Mouse (Mus musculus) heart, embryonic 10.5 days (tissue): ENCODE measurements around the gene Flt1. TPM values are rescaled to one million over a fixed set of nuclear protein-coding genes. Genes with fewer than 3 reads are reported as not detected.

Experiments used
- DNase-seq: peaks from one replicate; pipeline ENCODE4 v3.0.0-alpha.2; 2017; ENCODE audit warnings: low spot score
- H3K27ac ChIP-seq: fragments of 300-500 bp; sonication (generic); 2 replicates; pipeline ENCODE4 v1.5.1; 2016; ENCODE audit warnings: mild to moderate bottlenecking
- H3K27me3 ChIP-seq: fragments of 300-500 bp; sonication (generic); 2 replicates; pipeline ENCODE4 v1.6.1; 2016; ENCODE audit warnings: mild to moderate bottlenecking; ENCODE audit not compliant: poor library complexity, insufficient read depth, severe bottlenecking
- H3K36me3 ChIP-seq: fragments of 300-500 bp; sonication (generic); 2 replicates; pipeline ENCODE4 v1.6.1; 2016; ENCODE audit warnings: mild to moderate bottlenecking, moderate library complexity
- H3K4me1 ChIP-seq: fragments of 300-500 bp; sonication (generic); 2 replicates; pipeline ENCODE4 v1.6.1; 2016; ENCODE audit warnings: mild to moderate bottlenecking
- H3K4me3 ChIP-seq: fragments of 300-500 bp; sonication (generic); 2 replicates; pipeline ENCODE4 v1.5.1; 2016; ENCODE audit warnings: mild to moderate bottlenecking, moderate library complexity
- H3K9me3 ChIP-seq: fragments of 300-500 bp; sonication (generic); 2 replicates; pipeline ENCODE4 v1.6.1; 2016; ENCODE audit warnings: mild to moderate bottlenecking, moderate library complexity
- WGBS: fragments of 180-500 bp; shearing (Covaris S2); methylation state at CpG from one replicate; pipeline ENCODE4 v1.1.7; 2016; 5-methylcytosine and 5-hydroxymethylcytosine counted together
- polyA plus RNA-seq: library from polyadenylated mRNA; unstranded; fragments of >200 nt; fragmentation: Nextera tagmentation; extraction: Ambion mirVana; gene quantifications from 2 replicates; pipeline ENCODE4 v1.2.1, GENCODE M21; 2016

Flt1 gene
- polyA plus RNA-seq, 1 experiment from 2014 or later: 21.6 TPM

GRCm38 (mm10) chr5:147680711-147681110 is 45.1 kb downstream of the Flt1 start:
- WGBS: 78% methylated on average over 5 of the region's 5 CpGs
- peaks cover 5% of the 10 kb centered on the region; the same call in 1 of the 2 replicates for H3K27me3 ChIP-seq
- no peak overlapping the region for H3K27ac ChIP-seq
- H3K9me3 ChIP-seq: no peaks in the 10 kb centered on the region
- H3K4me1 ChIP-seq: peaks cover 6% of the 10 kb centered on the region
- no peak for DNase-seq
- H3K4me3 ChIP-seq: no peak overlapping the region
- peaks cover 21% of the 10 kb centered on the region for H3K36me3 ChIP-seq

- Histone ChIP-seq H3K27ac (no peak overlapping the region), H3K27me3 (peaks cover 5% of the 10 kb centered on the region; the same call in 1 of the 2 replicates), H3K9me3 (no peaks in the 10 kb centered on the region), H3K4me1 (peaks cover 6% of the 10 kb centered on the region), H3K4me3 (no peak overlapping the region), H3K36me3 (peaks cover 21% of the 10 kb centered on the region)
- no peak for DNase-seq
- WGBS: 87% methylated on average over 12 of the region's 12 CpGs
Measured at GRCm38 (mm10) chr5:147679316-147679715, 46.5 kb downstream of the Flt1 start.

GRCm38 (mm10) chr5:147675791-147676190 is 50.0 kb downstream of the Flt1 start:
- H3K36me3 ChIP-seq: peaks cover 21% of the 10 kb centered on the region; the same call in 1 of the 2 replicates
- WGBS: 67% methylated on average over 5 of the region's 5 CpGs
- H3K4me1 ChIP-seq: 0 out of 2 replicates have a peak, but pooled peaks cover 3% of the 10 kb centered on the region
- no peak for DNase-seq
- no peak overlapping the region for H3K4me3 ChIP-seq
- no peak overlapping the region for H3K27ac ChIP-seq
- H3K27me3 ChIP-seq: no peaks in the 10 kb centered on the region
- no peaks in the 10 kb centered on the region for H3K9me3 ChIP-seq

DNA sequence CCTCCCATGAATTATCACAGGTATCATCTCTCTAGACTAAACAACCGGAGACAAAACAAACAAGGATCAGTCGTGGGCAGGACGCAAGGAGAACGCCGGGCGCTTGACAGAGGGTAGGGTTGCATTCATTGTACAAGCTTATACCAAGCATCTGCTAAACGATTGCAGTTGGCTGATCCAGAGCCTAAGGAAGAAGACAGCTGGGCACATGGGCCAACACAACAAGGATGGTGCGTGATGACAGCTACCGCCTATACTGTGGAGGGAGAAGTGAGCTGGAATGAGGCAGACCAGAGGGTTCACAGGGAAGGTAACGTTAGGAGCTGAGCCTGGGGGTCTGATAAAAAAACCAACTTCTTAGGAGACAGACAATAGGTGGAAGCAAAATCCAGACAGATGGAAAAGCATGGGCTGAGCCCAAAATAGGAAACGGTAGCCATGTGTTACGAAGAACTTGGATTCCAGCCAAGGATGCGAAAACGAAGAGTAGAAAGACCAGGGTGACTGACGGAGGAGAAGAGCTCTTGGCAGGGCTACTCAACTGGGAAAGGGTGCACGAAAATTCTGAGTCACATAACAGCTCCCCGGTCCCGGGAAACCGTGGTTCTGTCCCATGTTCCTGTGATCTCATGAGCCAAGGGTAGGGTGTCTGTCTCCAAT is 53.9 kb downstream of the Flt1 start:
- Histone ChIP-seq H3K4me1 (0 out of 2 replicates have a peak, but pooled peaks cover 3% of the 10 kb centered on the region), H3K27me3 (no peaks in the 10 kb centered on the region), H3K36me3 (peaks cover 13% of the 10 kb centered on the region), H3K9me3 (no peaks in the 10 kb centered on the region), H3K4me3 (no peak overlapping the region), H3K27ac (peak overlapping the region; percentile 59; the same call in 1 of the 2 replicates)
- 77% methylated on average over 19 of the region's 19 CpGs for WGBS
- no peak for DNase-seq

DNA sequence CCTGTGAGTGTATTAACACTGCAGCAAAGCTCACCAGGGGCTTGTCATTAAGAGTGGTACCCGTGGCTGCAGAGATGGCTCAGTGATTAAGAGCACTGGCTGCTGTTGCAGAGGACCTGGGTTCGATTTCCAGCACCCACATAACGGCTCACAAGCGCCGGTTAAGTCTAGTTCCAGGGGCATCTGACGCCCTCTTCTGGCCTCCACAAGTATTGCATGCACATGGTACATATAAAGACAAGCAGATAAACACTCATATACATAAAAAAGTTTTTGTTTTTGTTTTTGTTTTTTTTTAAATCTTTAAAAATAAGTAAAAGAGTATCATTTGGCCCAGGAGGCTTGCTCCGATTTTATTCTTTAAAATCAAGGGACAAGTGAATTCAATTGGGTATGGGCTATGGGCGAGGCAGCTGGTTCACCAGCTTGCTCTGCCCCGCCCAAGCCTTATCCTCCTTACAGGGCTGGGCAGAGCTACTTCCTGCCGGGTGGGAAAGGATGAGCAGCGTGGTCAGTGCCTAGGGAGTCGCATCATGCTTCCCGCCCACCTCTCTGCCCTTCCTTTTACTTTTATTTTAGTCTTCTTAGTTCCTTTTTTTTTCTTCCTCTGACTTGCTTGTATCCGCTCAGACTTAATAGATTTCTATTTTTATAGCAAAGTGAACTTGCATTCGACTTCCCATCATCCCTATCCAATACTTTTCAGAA is 57.0 kb downstream of the Flt1 start:
- WGBS: 88% methylated on average over 15 of the region's 15 CpGs
- peaks cover 6% of the 10 kb centered on the region; the same call in 1 of the 2 replicates for H3K27me3 ChIP-seq
- H3K4me1 ChIP-seq: 0 out of 2 replicates have a peak, but pooled peaks cover 3% of the 10 kb centered on the region
- no peak for DNase-seq
- no peak overlapping the region for H3K27ac ChIP-seq
- no peaks in the 10 kb centered on the region for H3K9me3 ChIP-seq
- no peak overlapping the region for H3K4me3 ChIP-seq
- peaks cover 13% of the 10 kb centered on the region for H3K36me3 ChIP-seq

GRCm38 (mm10) chr5:147665946-147666345 is 59.9 kb downstream of the Flt1 start:
- H3K4me1 ChIP-seq: peaks cover 7% of the 10 kb centered on the region; the same call in 1 of the 2 replicates
- peaks cover 10% of the 10 kb centered on the region; the same call in 1 of the 2 replicates for H3K27me3 ChIP-seq
- 90% methylated on average over 13 of the region's 13 CpGs for WGBS

GRCm38 (mm10) chr5:147665381-147665780 is 60.4 kb downstream of the Flt1 start:
- no peaks in the 10 kb centered on the region for H3K9me3 ChIP-seq
- H3K4me1 ChIP-seq: peaks cover 7% of the 10 kb centered on the region; the same call in 1 of the 2 replicates
- H3K4me3 ChIP-seq: no peak overlapping the region
- peaks cover 17% of the 10 kb centered on the region for H3K36me3 ChIP-seq
- DNase-seq: no peak
- 85% methylated on average over 9 of the region's 9 CpGs for WGBS
- no peak overlapping the region for H3K27ac ChIP-seq
- H3K27me3 ChIP-seq: peaks cover 10% of the 10 kb centered on the region; the same call in 1 of the 2 replicates

More at GRCm38 (mm10) chr5:147665946-147666345, 59.9 kb downstream of the Flt1 start:
- peaks cover 17% of the 10 kb centered on the region for H3K36me3 ChIP-seq
- no peak overlapping the region for H3K4me3 ChIP-seq
- H3K27ac ChIP-seq: no peak overlapping the region
- DNase-seq: no peak
- H3K9me3 ChIP-seq: no peaks in the 10 kb centered on the region

DNA sequence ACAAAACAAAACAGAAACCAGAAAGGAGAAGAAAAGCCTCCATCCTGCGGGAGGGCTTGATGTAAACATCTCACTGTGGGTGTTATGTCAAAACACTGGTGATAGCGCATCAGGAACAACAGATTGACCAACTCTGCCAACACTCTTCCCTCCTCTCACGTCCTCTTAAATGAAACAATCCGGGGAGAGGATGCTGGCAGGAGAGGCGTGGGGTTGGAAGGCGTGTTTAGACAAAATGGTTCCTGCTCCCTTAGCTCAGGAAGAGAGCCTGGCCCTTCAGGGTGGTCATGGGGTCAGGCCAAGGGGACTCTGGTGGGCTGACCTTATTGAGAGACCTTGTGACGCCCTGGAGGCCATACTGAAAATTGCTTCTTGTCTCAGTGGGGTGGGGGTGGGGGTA is 65.9 kb downstream of the Flt1 start:
- H3K4me1 ChIP-seq: peaks cover 28% of the 10 kb centered on the region
- H3K36me3 ChIP-seq: 0 out of 2 replicates have a peak, but pooled peaks cover 7% of the 10 kb centered on the region
- no peaks in the 10 kb centered on the region for H3K9me3 ChIP-seq
- H3K27ac ChIP-seq: no peak overlapping the region
- no peak overlapping the region for H3K4me3 ChIP-seq
- no peak for DNase-seq
- 70% methylated on average over 7 of the region's 7 CpGs for WGBS
- peaks cover 7% of the 10 kb centered on the region; the same call in 1 of the 2 replicates for H3K27me3 ChIP-seq

- WGBS: 23% methylated on average over 17 of the region's 17 CpGs
- peak overlapping the region; percentile 37 for H3K4me3 ChIP-seq
- H3K27ac ChIP-seq: peak overlapping the region; percentile 84
- H3K9me3 ChIP-seq: no peaks in the 10 kb centered on the region
- peak; percentile 94 for DNase-seq
- peaks cover 18% of the 10 kb centered on the region; the same call in 1 of the 2 replicates for H3K36me3 ChIP-seq
- H3K4me1 ChIP-seq: peaks cover 28% of the 10 kb centered on the region
- H3K27me3 ChIP-seq: no peaks in the 10 kb centered on the region; the same call in 1 of the 2 replicates
Measured at GRCm38 (mm10) chr5:147657882-147658855, 67.6 kb downstream of the Flt1 start.

GRCm38 (mm10) chr5:147655761-147656160 is 70.0 kb downstream of the Flt1 start:
- Histone ChIP-seq H3K4me1 (peaks cover 21% of the 10 kb centered on the region), H3K27ac (no peak overlapping the region), H3K27me3 (no peaks in the 10 kb centered on the region), H3K9me3 (no peaks in the 10 kb centered on the region), H3K4me3 (no peak overlapping the region), H3K36me3 (peaks cover 16% of the 10 kb centered on the region; the same call in 1 of the 2 replicates)
- no peak for DNase-seq
- WGBS: 87% methylated on average over 7 of the region's 7 CpGs

- no peak overlapping the region for H3K4me3 ChIP-seq
- H3K27ac ChIP-seq: no peak overlapping the region
- DNase-seq: no peak
- H3K4me1 ChIP-seq: peaks cover 3% of the 10 kb centered on the region; the same call in 1 of the 2 replicates
- H3K36me3 ChIP-seq: peaks cover 16% of the 10 kb centered on the region; the same call in 1 of the 2 replicates
- no peaks in the 10 kb centered on the region for H3K27me3 ChIP-seq
- H3K9me3 ChIP-seq: no peaks in the 10 kb centered on the region
- WGBS: 90% methylated on average over 14 of the region's 14 CpGs
Measured at GRCm38 (mm10) chr5:147651233-147651632, 74.6 kb downstream of the Flt1 start.

GRCm38 (mm10) chr5:147646351-147646929 is 79.4 kb downstream of the Flt1 start:
- H3K36me3 ChIP-seq: peaks cover 2% of the 10 kb centered on the region; the same call in 1 of the 2 replicates
- no peaks in the 10 kb centered on the region for H3K9me3 ChIP-seq
- DNase-seq: no peak
- H3K27ac ChIP-seq: peak overlapping the region; percentile 75
- H3K27me3 ChIP-seq: no peaks in the 10 kb centered on the region
- H3K4me3 ChIP-seq: no peak overlapping the region
- peaks cover 16% of the 10 kb centered on the region for H3K4me1 ChIP-seq
- WGBS: 63% methylated on average over 14 of the region's 14 CpGs
